Mouse (Mus musculus) heart, postnatal 0 days (tissue): ENCODE results near the gene Itpa. TPM values are rescaled to one million over a fixed set of nuclear protein-coding genes. Genes with fewer than 3 reads are reported as not detected.
A peak's percentile ranks its signal among the peaks of the same experiment; 100 is the strongest.

ENCODE experiments used
- ATAC-seq: fragments of 200-750 bp; cut with Nextera tagmentation; 2 replicates; pipeline ENCODE4 v1.8.0; 2017; ENCODE audit warnings: low read depth, moderate number of reproducible peaks, moderate library complexity; ENCODE audit not compliant: insufficient read depth
- DNase-seq: peaks from one replicate; pipeline ENCODE4 v3.0.0-alpha.2; 2016; ENCODE audit warnings: low spot score
- H3K27ac ChIP-seq: fragments of 300-500 bp; sonication (generic); 2 replicates; pipeline ENCODE4 v1.5.1; 2014; ENCODE audit warnings: low read depth, mild to moderate bottlenecking
- H3K27me3 ChIP-seq: fragments of 300-500 bp; sonication (generic); 2 replicates; pipeline ENCODE4 v1.6.1; 2014; ENCODE audit warnings: low read length, mixed read lengths; ENCODE audit not compliant: control insufficient read depth, insufficient read depth
- H3K36me3 ChIP-seq: fragments of 300-500 bp; sonication (generic); replicated peaks from 2 replicates; pipeline ENCODE4 v1.6.1; 2014; ENCODE audit warnings: low read length, mixed read lengths; ENCODE audit not compliant: control insufficient read depth, insufficient read depth
- H3K4me1 ChIP-seq: fragments of 300-500 bp; sonication (generic); 2 replicates; pipeline ENCODE4 v1.6.1; 2014; ENCODE audit warnings: antibody characterized with exemption; ENCODE audit not compliant: control insufficient read depth, insufficient read depth
- H3K4me2 ChIP-seq: fragments of 300-500 bp; sonication (generic); 2 replicates; pipeline ENCODE4 v1.6.1; 2014; ENCODE audit warnings: low read depth, mild to moderate bottlenecking, low read length, moderate library complexity
- H3K4me3 ChIP-seq: fragments of 300-500 bp; sonication (generic); 2 replicates; pipeline ENCODE4 v1.5.1; 2014; ENCODE audit warnings: low read depth, low read length
- H3K9ac ChIP-seq: fragments of 300-500 bp; sonication (generic); replicated peaks from 2 replicates; pipeline ENCODE4 v1.6.1; 2014; ENCODE audit warnings: low read depth, low read length, mixed read lengths
- H3K9me3 ChIP-seq: fragments of 300-500 bp; sonication (generic); replicated peaks from 2 replicates; pipeline ENCODE4 v1.6.1; 2016; ENCODE audit warnings: low read length; ENCODE audit not compliant: control insufficient read depth
- CTCF ChIP-seq: IDR thresholded peaks from 2 replicates; pipeline ENCODE4 v1.5.1; 2016; ENCODE audit warnings: antibody characterized with exemption, control low read depth, low read depth
- EP300 ChIP-seq: IDR thresholded peaks from 2 replicates; pipeline ENCODE4 v1.6.1; 2016; ENCODE audit warnings: antibody characterized with exemption, low read depth
- WGBS: fragments of 180-500 bp; shearing (Covaris S2); extraction: QIAGEN DNeasy Blood & Tissue Kit; methylation state at CpG from one replicate; pipeline ENCODE4 v1.1.7; 2014; 5-methylcytosine and 5-hydroxymethylcytosine counted together
- polyA plus RNA-seq: library from polyadenylated mRNA; unstranded; fragments of >200 nt; fragmentation: Nextera tagmentation; extraction: Ambion mirVana; gene quantifications from 2 replicates; pipeline ENCODE4 v1.2.1, GENCODE M21; 2015
- total RNA-seq: library from RNA; depleted of rRNA; stranded (reverse); fragments of >200 nt; gene quantifications from 2 replicates; pipeline ENCODE4 v1.2.3, GENCODE M21; 2014; ENCODE audit warnings: low replicate concordance; rRNA removed

The Itpa gene
- total and polyA plus RNA-seq, 2 experiments from 2014 or later, result 67.3 to 100 TPM

DNA sequence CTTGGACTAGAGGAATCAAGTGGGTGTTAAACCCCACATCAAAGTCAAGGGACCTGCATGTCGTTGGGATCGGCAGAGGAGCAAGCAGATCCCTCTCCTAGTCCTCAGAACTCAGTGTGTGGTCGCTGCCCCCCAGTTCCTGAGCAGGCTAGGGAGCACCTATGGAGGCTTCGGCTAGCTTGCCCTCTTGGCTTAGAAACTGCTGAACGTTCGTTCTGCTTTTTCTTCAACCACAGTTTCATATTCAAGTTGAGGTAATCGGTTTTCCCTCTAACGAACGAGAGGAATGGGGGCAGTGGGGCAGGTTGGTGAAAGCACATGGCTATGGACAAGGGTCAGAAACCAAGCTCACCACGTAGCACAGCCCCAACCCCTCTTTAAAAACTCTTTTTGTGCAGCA lies 39.6 kb downstream of the Itpa start:
- Histone ChIP-seq H3K4me2 (no peak overlapping the region), H3K9ac (no peak overlapping the region), H3K27me3 (no peaks in the 10 kb centered on the region), H3K27ac (no peak overlapping the region), H3K9me3 (no peaks in the 10 kb centered on the region), H3K36me3 (peaks cover 47% of the 10 kb centered on the region), H3K4me1 (peaks cover 7% of the 10 kb centered on the region; the same call in 1 of the 2 replicates), H3K4me3 (no peak overlapping the region)
- TF ChIP-seq EP300 (no peak), CTCF (no peak)
- 65% methylated on average over 10 of the region's 10 CpGs for WGBS
- DNase-seq, result no peak
- no peak for ATAC-seq

DNA sequence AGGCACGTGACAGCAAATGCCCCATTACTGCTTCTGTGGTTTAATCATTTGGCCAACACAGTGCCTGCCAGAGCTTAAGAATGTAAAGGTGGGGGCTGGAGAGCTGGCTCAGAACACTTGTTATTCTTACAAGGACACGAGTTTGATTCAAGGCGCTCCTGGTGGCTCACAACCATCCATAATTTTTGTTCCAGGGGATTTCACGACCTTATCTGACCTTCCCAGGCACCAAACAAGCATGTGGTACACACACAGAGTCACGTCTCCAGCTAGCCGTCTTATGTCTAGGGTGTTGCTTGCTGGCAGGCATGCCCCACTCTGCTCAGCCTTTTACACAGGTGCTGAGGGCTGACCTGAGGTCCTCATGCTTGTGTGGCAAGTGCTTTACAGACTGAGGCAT lies 50.5 kb downstream of the Itpa start:
- H3K36me3 ChIP-seq, result peaks cover 90% of the 10 kb centered on the region
- WGBS, result 42% methylated on average over 6 of the region's 6 CpGs
- TF ChIP-seq EP300, result no peak
- TF ChIP-seq CTCF, result no peak

DNA sequence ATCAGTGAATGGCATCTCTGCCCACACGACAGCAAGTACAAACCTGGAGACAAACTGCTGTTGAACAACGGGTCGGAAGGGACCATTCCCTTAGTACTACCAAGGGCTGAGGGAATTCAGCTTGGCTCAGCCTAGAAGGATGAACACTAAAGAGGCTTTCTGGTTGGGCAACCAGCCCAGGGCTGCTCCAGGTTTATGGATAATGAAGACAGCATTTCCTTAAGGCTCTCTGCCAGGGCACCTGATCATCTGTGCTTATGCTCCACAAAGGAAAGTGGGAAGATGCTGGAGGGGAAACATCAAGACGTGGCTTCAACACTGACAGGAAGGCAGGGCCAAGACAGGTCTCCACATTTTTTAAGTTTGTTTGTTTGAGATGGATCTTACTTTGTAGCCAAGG lies 57.0 kb downstream of the Itpa start:
- no peak for TF ChIP-seq EP300
- no peak for TF ChIP-seq CTCF
- DNase-seq (no peak), ATAC-seq (no peak)
- Histone ChIP-seq H3K27me3 (no peaks in the 10 kb centered on the region), H3K4me3 (no peak overlapping the region), H3K4me1 (no peaks in the 10 kb centered on the region), H3K9ac (no peak overlapping the region), H3K4me2 (no peak overlapping the region), H3K9me3 (no peaks in the 10 kb centered on the region), H3K36me3 (peaks cover 94% of the 10 kb centered on the region), H3K27ac (no peak overlapping the region)
- WGBS, result 88% methylated on average over 4 of the region's 4 CpGs

More for the DNA sequence above, 50.5 kb downstream of the Itpa start:
- no peaks in the 10 kb centered on the region for H3K9me3 ChIP-seq
- no peak for DNase-seq
- ATAC-seq, result peak; percentile 20; the same call in 1 of the 2 replicates
- no peak overlapping the region for H3K9ac ChIP-seq
- no peak overlapping the region for H3K4me2 ChIP-seq
- H3K4me1 ChIP-seq, result no peaks in the 10 kb centered on the region
- no peak overlapping the region for H3K4me3 ChIP-seq
- no peaks in the 10 kb centered on the region for H3K27me3 ChIP-seq
- no peak overlapping the region for H3K27ac ChIP-seq

DNA sequence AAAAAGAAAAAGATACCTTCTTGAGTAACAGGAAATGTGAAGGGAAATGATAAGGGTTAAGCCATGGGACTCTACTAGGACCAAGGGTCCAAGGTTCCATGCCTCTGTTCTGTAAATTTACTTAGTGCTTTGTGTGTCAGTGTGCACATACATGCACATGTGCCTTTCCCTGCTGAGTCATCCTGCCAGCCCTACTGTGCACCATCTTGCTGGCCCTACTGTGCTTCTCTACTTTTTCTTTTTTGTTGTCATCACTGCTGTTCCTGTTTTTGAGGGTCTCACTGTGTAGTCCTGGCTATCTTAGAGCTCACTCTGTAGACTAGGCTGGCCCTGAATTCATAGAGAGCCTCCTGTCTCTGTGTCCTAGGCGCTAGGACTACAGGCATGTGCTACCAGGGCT lies 60.3 kb downstream of the Itpa start:
- Histone ChIP-seq H3K27ac (no peak overlapping the region), H3K4me3 (no peak overlapping the region), H3K4me2 (no peak overlapping the region), H3K9me3 (no peaks in the 10 kb centered on the region), H3K27me3 (no peaks in the 10 kb centered on the region), H3K9ac (no peak overlapping the region), H3K36me3 (peaks cover 94% of the 10 kb centered on the region), H3K4me1 (no peaks in the 10 kb centered on the region)
- DNase-seq (no peak), ATAC-seq (no peak)
- TF ChIP-seq CTCF (no peak), EP300 (no peak)
- WGBS, result 73% methylated on average over 1 of the region's 1 CpGs

DNA sequence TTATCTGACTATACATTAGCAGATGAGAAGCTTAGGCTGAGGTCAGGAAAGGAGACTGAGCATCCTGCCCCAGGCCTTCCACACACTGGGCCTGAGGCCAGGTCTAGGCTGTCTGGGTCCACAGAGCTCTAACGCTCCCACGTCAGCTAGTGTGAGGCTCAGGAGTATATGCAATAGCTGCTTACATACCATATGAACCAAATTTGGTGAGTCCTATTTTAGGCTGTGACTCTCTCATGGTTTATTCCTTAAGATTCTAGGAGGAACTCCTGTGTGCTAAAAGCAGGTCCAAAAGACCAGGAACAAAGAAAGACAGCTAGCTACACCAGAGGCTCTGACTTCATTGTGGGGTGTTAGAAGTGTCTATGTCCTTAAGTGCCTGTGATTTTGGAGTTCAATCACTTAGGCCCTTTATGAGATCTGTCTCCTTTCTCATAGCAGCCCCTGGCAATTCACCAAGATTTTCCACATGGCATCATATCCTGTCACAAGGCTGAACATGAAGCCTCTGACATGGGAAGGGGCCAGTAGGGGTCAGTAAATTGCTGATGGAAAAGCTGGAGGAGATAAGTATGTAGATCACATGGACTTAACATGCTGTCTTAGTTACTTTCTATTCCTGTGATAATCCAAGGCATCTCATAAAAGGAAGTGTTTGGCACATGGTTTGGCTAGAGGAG lies 61.6 kb downstream of the Itpa start:
- DNase-seq, result no peak
- H3K27me3 ChIP-seq, result no peaks in the 10 kb centered on the region
- no peak overlapping the region for H3K4me3 ChIP-seq
- peaks cover 95% of the 10 kb centered on the region for H3K36me3 ChIP-seq
- no peak overlapping the region for H3K27ac ChIP-seq
- no peaks in the 10 kb centered on the region for H3K9me3 ChIP-seq
- ATAC-seq, result peak; percentile 33; the same call in 1 of the 2 replicates
- 70% methylated on average over 2 of the region's 2 CpGs for WGBS
- H3K9ac ChIP-seq, result no peak overlapping the region
- H3K4me1 ChIP-seq, result no peaks in the 10 kb centered on the region
- H3K4me2 ChIP-seq, result no peak overlapping the region
- TF ChIP-seq CTCF (no peak), EP300 (no peak)

DNA sequence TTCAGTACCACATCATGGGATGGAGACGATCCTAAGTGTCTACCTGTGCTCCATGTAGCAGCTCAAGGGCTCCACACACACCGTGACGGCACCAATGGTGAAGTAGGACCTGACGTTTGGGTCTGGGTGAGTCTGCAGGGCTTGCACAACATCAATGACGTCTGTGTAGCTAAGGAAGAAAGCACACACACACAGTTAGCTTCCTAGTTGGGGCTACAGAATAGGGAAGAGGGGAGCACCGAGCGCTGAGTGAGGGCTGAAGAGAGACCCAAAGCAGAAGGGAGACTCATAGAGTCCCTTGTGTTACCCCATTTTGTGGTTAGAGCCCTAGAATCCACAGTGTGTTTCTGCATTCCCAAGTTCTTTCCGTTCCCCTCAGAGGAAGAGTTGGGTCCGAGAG lies 63.3 kb downstream of the Itpa start:
- Histone ChIP-seq H3K27ac (no peak overlapping the region), H3K9ac (no peak overlapping the region), H3K4me3 (no peak overlapping the region), H3K4me1 (no peaks in the 10 kb centered on the region), H3K27me3 (no peaks in the 10 kb centered on the region), H3K9me3 (no peaks in the 10 kb centered on the region), H3K4me2 (no peak overlapping the region), H3K36me3 (peaks cover 93% of the 10 kb centered on the region)
- no peak for DNase-seq
- 81% methylated on average over 9 of the region's 9 CpGs for whole genome bisulfite sequencing
- no peak for ATAC-seq
- TF ChIP-seq EP300 (no peak), CTCF (no peak)

Other genes starting within 250 kb of the Itpa start
- 37.9 and 46.0 TPM in 2 replicates for gene Vps16, start 243.3 kb upstream of the Itpa start, total RNA-seq
- 29.4 and 30.2 TPM in 2 replicates for gene Vps16, start 243.3 kb upstream of the Itpa start, polyA plus RNA-seq
- gene Pced1a, start 242.9 kb upstream of the Itpa start, total RNA-seq, result 6.4 and 11.5 TPM in 2 replicates
- 2.7 and 3.4 TPM in 2 replicates for gene Pced1a, start 242.9 kb upstream of the Itpa start, polyA plus RNA-seq
- gene Ptpra, start 217.3 kb upstream of the Itpa start, total RNA-seq, result 21.7 and 39.5 TPM in 2 replicates
- 44.2 and 44.5 TPM in 2 replicates for gene Ptpra, start 217.3 kb upstream of the Itpa start, polyA plus RNA-seq
- 69.4 and 74.0 TPM in 2 replicates for gene Mrps26, start 103.9 kb upstream of the Itpa start, total RNA-seq
- gene Mrps26, start 103.9 kb upstream of the Itpa start, polyA plus RNA-seq, result 86.9 and 87.7 TPM in 2 replicates
- gene Oxt, start 91.4 kb upstream of the Itpa start, total RNA-seq, result not detected in 2 replicates
- gene Oxt, start 91.4 kb upstream of the Itpa start, polyA plus RNA-seq, result not detected in 2 replicates
- not detected in 2 replicates for gene Avp, start 85.1 kb upstream of the Itpa start, total RNA-seq
- gene Avp, start 85.1 kb upstream of the Itpa start, polyA plus RNA-seq, result 0.22 and 0.51 TPM in 2 replicates
- 8.2 and 9.8 TPM in 2 replicates for gene Fastkd5, start 37.6 kb upstream of the Itpa start, total RNA-seq
- 9.8 TPM in 2 replicates for gene Fastkd5, start 37.6 kb upstream of the Itpa start, polyA plus RNA-seq
- 1.0 and 2.1 TPM in 2 replicates for gene Ubox5, start 37.6 kb upstream of the Itpa start, total RNA-seq
- 4.4 and 4.5 TPM in 2 replicates for gene Ubox5, start 37.6 kb upstream of the Itpa start, polyA plus RNA-seq
- gene Lzts3, start 24.8 kb upstream of the Itpa start, total RNA-seq, result 5.3 TPM in 2 replicates
- gene Lzts3, start 24.8 kb upstream of the Itpa start, polyA plus RNA-seq, result 0.77 and 0.81 TPM in 2 replicates
- 16.0 and 29.4 TPM in 2 replicates for gene Ddrgk1, start 3.0 kb upstream of the Itpa start, total RNA-seq
- 61.9 and 63.7 TPM in 2 replicates for gene Ddrgk1, start 3.0 kb upstream of the Itpa start, polyA plus RNA-seq
- gene Slc4a11, start 29.9 kb downstream of the Itpa start, total RNA-seq, result 0.99 and 1.1 TPM in 2 replicates
- gene Slc4a11, start 29.9 kb downstream of the Itpa start, polyA plus RNA-seq, result 0.03 and 0.07 TPM in 2 replicates
- gene 4930402H24Rik, start 238.8 kb downstream of the Itpa start, total RNA-seq, result 82.3 and 89.9 TPM in 2 replicates
- gene 4930402H24Rik, start 238.8 kb downstream of the Itpa start, polyA plus RNA-seq, result 39.5 and 41.8 TPM in 2 replicates
- 18.5 and 20.7 TPM in 2 replicates for gene Atrn, start 238.9 kb downstream of the Itpa start, total RNA-seq
- 3.2 and 3.3 TPM in 2 replicates for gene Atrn, start 238.9 kb downstream of the Itpa start, polyA plus RNA-seq